Mouse (Mus musculus) kidney, postnatal 0 days (tissue): ENCODE data around the gene Adap1. TPM values are rescaled to one million over a fixed set of nuclear protein-coding genes. Genes with fewer than 3 reads are reported as not detected.

Source experiments
- ATAC-seq: fragments of 200-750 bp; cut with Nextera tagmentation; replicated peaks from 2 replicates; pipeline ENCODE4 v1.8.0; 2017; ENCODE audit warnings: low read depth, moderate number of reproducible peaks, moderate TSS enrichment, moderate library complexity; ENCODE audit not compliant: low FRiP score
- DNase-seq: peaks from one replicate; pipeline ENCODE4 v3.0.0-alpha.2; 2016; ENCODE audit warnings: low spot score
- H3K27ac ChIP-seq: fragments of 300-500 bp; sonication (generic); 2 replicates; pipeline ENCODE4 v1.5.1; 2014; ENCODE audit warnings: mild to moderate bottlenecking
- H3K27me3 ChIP-seq: fragments of 300-500 bp; sonication (generic); 2 replicates; pipeline ENCODE4 v1.6.1; 2014; ENCODE audit warnings: low read length, mixed read lengths; ENCODE audit not compliant: insufficient read depth
- H3K36me3 ChIP-seq: fragments of 300-500 bp; sonication (generic); 2 replicates; pipeline ENCODE4 v1.6.1; 2014; ENCODE audit warnings: low read length, mixed read lengths; ENCODE audit not compliant: insufficient read depth
- H3K4me1 ChIP-seq: fragments of 300-500 bp; sonication (generic); replicated peaks from 2 replicates; pipeline ENCODE4 v1.6.1; 2014; ENCODE audit warnings: antibody characterized with exemption, low read length, mixed read lengths; ENCODE audit not compliant: insufficient read depth
- H3K4me2 ChIP-seq: fragments of 300-500 bp; sonication (generic); 2 replicates; pipeline ENCODE4 v1.6.1; 2014; ENCODE audit warnings: mild to moderate bottlenecking, low read length, moderate library complexity, mixed read lengths
- H3K4me3 ChIP-seq: fragments of 300-500 bp; sonication (generic); replicated peaks from 2 replicates; pipeline ENCODE4 v1.5.1; 2014; ENCODE audit warnings: low read depth, low read length
- H3K9ac ChIP-seq: fragments of 300-500 bp; sonication (generic); 2 replicates; pipeline ENCODE4 v1.6.1; 2014; ENCODE audit warnings: low read depth, low read length
- H3K9me3 ChIP-seq: fragments of 300-500 bp; sonication (generic); replicated peaks from 2 replicates; pipeline ENCODE4 v1.6.1; 2016; ENCODE audit warnings: low read length, inconsistent platforms, mixed read lengths
- CTCF ChIP-seq: IDR thresholded peaks from 2 replicates; pipeline ENCODE4 v1.5.1; 2016; ENCODE audit warnings: antibody characterized with exemption, low read depth, mild to moderate bottlenecking, moderate library complexity
- WGBS: fragments of 180-500 bp; shearing (Covaris S2); extraction: QIAGEN DNeasy Blood & Tissue Kit; methylation state at CpG from one replicate; pipeline ENCODE4 v1.1.7; 2014; 5-methylcytosine and 5-hydroxymethylcytosine counted together
- polyA plus RNA-seq: library from polyadenylated mRNA; unstranded; fragments of >200 nt; fragmentation: Nextera tagmentation; extraction: Ambion mirVana; gene quantifications from 2 replicates; pipeline ENCODE4 v1.2.1, GENCODE M21; 2015

Gene Adap1
- polyA plus RNA-seq, 1 experiment from 2014 or later = 6.9 TPM

DNA sequence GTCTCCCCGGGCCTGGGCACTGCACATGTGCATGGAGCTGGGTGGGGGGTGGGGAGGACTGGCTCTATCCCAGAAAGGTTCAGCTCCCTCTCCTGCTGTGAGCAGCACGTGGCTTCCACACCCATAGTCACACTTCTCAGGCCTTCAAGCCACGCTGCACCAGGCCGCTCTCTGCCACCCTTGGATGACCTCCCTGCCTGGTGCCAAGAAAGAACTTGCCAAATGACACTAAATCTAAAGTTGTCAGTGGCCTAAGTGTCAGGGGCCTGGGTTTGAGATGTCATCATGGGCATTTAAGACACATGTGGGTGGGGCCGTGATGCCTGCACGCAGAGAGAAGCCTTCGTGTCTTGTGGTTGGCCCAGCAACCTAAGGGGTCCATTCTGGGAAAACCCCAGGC is 5.0 kb downstream of the Adap1 start:
- DNase-seq (no peak), ATAC-seq (no peak)
- Histone ChIP-seq H3K9ac (no peak overlapping the region), H3K27me3 (0 out of 2 replicates have a peak, but pooled peaks cover 10% of the 10 kb centered on the region), H3K4me2 (no peak overlapping the region), H3K36me3 (no peaks in the 10 kb centered on the region), H3K4me3 (no peak overlapping the region), H3K9me3 (no peaks in the 10 kb centered on the region), H3K4me1 (peaks cover 15% of the 10 kb centered on the region), H3K27ac (no peak overlapping the region)
- no peak for TF ChIP-seq CTCF
- 64% methylated on average over 7 of the region's 7 CpGs for WGBS

DNA sequence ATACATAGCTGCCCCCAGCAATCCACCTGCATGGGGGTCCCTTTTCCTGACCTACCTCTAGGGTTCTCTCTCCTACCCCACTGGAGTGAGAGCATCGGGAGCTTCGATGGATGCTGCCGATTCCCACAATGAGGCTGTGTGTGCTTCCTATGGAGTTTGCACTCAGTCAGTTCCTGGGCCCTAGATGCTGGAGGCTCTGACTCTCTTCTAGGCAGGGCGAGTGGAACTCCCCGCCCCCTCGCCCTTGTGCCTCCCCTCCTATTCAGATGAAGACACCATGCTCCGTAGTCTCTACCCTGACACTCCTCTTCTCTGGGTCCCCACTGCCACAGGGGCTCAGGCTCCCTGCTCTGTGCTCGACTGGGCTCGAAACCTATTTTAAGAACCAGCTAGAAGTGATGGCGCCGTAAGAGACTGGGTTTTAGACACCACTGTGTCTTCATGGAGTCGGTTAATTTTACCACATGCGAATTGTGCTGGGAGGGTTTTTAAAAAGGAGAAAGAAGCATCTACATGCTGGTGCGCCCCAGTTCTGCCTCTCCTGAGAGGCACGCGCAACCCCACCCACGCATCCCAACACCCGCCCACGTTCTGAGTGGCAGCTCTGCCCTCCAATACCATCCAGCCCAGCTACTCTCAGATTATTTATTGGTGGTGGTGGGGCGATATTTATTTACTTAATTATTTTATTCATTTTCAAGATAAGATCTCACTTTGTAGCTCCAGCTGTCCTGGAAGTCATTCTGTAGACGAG is 7.5 kb downstream of the Adap1 start:
- TF ChIP-seq CTCF = no peak
- DNase-seq = no peak
- 0 out of 2 replicates have a peak, but pooled peaks cover 6% of the 10 kb centered on the region for H3K4me1 ChIP-seq

DNA sequence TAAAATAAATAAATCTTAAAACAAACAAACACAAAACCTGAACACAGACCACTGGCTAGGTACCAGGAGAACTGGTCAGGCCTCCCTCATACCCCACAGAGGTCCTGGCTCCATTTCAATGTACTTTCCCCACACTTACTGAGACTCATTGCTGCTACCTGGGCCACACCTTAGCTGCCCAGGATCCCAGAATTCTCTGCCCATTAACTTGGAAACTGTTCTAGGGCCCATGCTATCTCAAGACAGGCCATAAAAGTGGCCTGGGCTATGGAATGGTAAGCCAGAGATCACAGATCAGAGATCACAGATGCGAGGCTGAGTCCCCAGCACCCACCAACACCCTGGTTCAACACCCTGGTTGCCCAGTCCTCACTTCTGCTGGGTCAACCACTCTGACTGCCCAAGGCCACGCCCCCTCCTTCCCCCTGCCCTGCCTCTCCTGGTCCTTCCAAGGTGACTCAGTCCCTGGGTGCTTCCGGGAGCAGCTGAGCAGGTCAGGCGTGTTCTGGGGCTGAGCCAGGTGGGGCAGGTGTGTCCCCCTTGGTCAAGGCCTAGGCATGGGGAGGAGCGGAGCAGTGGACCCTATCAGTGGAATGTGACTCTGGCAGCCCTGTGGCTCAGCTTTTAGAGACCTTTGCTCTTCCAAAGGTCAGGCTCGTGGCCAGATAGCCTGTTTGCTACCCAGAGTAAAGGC is 8.3 kb downstream of the Adap1 start:
- H3K36me3 ChIP-seq = no peaks in the 10 kb centered on the region
- TF ChIP-seq CTCF = no peak
- 0 out of 2 replicates have a peak, but pooled peaks cover 6% of the 10 kb centered on the region for H3K4me1 ChIP-seq
- no peak overlapping the region for H3K9ac ChIP-seq
- no peak overlapping the region for H3K4me2 ChIP-seq
- H3K27ac ChIP-seq = peak overlapping the region; percentile 85
- WGBS = 53% methylated on average over 6 of the region's 6 CpGs
- H3K4me3 ChIP-seq = no peak overlapping the region
- peak; percentile 96 for ATAC-seq
- no peaks in the 10 kb centered on the region for H3K9me3 ChIP-seq
- H3K27me3 ChIP-seq = no peaks in the 10 kb centered on the region
- DNase-seq = peak; percentile 60

More for the DNA sequence above, 7.5 kb downstream of the Adap1 start:
- ATAC-seq = 0 out of 2 replicates have a peak, but pooled peaks have one; percentile 33
- no peak overlapping the region for H3K4me3 ChIP-seq
- H3K36me3 ChIP-seq = no peaks in the 10 kb centered on the region
- H3K27me3 ChIP-seq = no peaks in the 10 kb centered on the region
- peak overlapping the region; percentile 85 for H3K27ac ChIP-seq
- no peaks in the 10 kb centered on the region for H3K9me3 ChIP-seq
- H3K9ac ChIP-seq = no peak overlapping the region
- WGBS = 62% methylated on average over 21 of the region's 21 CpGs
- H3K4me2 ChIP-seq = no peak overlapping the region

DNA sequence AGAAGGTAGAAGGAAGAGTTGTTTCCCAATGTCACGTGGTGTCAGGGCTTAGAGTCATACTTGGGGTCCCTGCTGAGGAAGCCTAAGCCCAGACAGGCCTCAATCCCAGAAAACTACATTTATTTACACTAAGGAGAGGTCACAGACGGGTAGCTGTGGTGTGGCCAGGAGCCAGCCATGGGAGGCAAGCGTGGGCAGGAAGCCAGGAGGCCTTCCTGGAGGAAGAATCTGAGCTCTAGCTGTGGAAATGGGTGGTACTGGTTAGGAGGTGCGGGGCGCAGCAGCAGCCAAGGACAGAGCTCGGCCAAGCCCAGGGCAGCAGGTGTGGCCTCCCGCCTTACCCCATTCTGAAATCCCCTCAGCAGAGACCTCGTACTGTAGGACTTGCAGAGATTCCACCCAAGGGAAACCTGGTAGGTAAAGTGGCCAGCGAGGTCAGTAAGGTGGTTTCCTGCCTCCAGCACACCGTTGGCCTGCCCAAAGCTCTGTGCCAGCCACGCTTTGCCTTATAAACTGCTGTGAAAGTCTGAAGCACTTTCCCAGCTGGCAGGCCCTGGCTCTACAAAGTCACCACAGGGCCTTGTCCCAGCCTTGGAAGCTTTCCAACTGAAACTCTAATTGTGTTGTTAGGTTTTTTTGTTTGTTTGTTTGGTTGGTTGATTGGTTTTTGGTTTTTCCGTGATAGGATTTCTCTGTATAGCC is 10.3 kb downstream of the Adap1 start:
- no peaks in the 10 kb centered on the region for H3K36me3 ChIP-seq
- WGBS = 80% methylated on average over 12 of the region's 12 CpGs
- TF ChIP-seq CTCF = no peak

DNA sequence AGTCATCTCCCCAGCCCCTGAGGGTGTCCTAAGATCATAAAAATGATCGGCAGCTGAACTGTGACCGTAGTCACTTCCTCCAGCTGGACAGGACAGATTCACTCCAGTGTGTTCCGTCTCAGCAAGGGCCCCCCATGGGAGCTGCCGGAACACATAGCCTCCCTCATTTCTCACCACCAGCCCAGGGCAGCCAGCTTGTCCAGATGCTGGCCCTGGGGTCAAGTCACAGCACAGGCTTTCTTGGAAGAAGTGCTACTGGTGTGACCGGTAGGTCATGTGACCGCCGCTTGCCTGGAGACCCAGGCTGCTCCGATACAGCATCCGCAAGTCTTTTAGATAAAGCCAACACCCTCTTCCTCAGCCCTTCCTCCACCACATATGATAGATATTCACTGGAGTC is 11.9 kb downstream of the Adap1 start:
- 41% methylated on average over 9 of the region's 9 CpGs for WGBS
- Histone ChIP-seq H3K36me3 (no peaks in the 10 kb centered on the region), H3K4me2 (no peak overlapping the region), H3K9ac (no peak overlapping the region), H3K4me1 (0 out of 2 replicates have a peak, but pooled peaks cover 6% of the 10 kb centered on the region), H3K27ac (no peak overlapping the region), H3K27me3 (no peaks in the 10 kb centered on the region), H3K9me3 (no peaks in the 10 kb centered on the region), H3K4me3 (no peak overlapping the region)
- no peak for ATAC-seq
- no peak for TF ChIP-seq CTCF
- no peak for DNase-seq

More for the DNA sequence above, 10.3 kb downstream of the Adap1 start:
- Histone ChIP-seq H3K27ac (no peak overlapping the region), H3K4me3 (no peak overlapping the region), H3K9me3 (no peaks in the 10 kb centered on the region), H3K27me3 (no peaks in the 10 kb centered on the region), H3K4me2 (no peak overlapping the region), H3K9ac (no peak overlapping the region), H3K4me1 (0 out of 2 replicates have a peak, but pooled peaks cover 6% of the 10 kb centered on the region)
- ATAC-seq (no peak), DNase-seq (no peak)

DNA sequence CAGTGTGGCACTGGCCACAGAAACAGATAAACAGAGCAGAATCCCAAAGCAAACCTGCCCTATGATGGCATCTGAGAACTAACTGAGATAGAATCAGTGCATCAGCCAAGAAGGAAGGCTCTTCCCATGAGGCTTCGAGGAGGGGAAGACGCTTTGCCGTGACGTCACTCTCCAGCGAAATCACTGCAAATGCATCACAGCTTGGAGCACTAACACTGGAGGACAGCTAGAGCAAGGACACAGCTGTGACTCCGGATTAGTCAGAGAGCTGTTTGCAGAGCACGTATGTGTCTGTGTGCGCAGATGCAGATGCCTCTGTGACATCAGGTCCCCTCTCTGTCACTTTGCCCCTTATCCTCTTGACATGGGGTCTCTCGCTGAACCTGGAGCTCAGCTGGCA is 13.6 kb downstream of the Adap1 start:
- DNase-seq (no peak), ATAC-seq (no peak)
- TF ChIP-seq CTCF = no peak
- Histone ChIP-seq H3K4me2 (no peak overlapping the region), H3K36me3 (no peaks in the 10 kb centered on the region), H3K27ac (no peak overlapping the region), H3K9ac (no peak overlapping the region), H3K4me3 (no peak overlapping the region), H3K4me1 (no peaks in the 10 kb centered on the region), H3K9me3 (no peaks in the 10 kb centered on the region), H3K27me3 (no peaks in the 10 kb centered on the region)
- 91% methylated on average over 9 of the region's 9 CpGs for WGBS
